Mouse (Mus musculus) midbrain, embryonic 10.5 days (tissue): ENCODE results near the gene Ackr1. TPM values are rescaled to one million over a fixed set of nuclear protein-coding genes. Genes with fewer than 3 reads are reported as not detected.
"Not testable (repeated sequence)": the region's sequence is repeated elsewhere in the genome, so short reads cannot be mapped to it uniquely, and the experiment has no call there.

Experiments used
- DNase-seq: peaks from one replicate; pipeline ENCODE4 v3.0.0-alpha.2; 2017; ENCODE audit warnings: low spot score
- H3K27ac ChIP-seq: fragments of 300-500 bp; sonication (generic); replicated peaks from 2 replicates; pipeline ENCODE4 v1.5.1; 2016; ENCODE audit warnings: mild to moderate bottlenecking
- H3K27me3 ChIP-seq: fragments of 300-500 bp; sonication (generic); 2 replicates; pipeline ENCODE4 v1.6.1; 2016; ENCODE audit warnings: low read depth, mild to moderate bottlenecking; ENCODE audit not compliant: poor library complexity, severe bottlenecking
- H3K36me3 ChIP-seq: fragments of 300-500 bp; sonication (generic); 2 replicates; pipeline ENCODE4 v1.6.1; 2016; ENCODE audit warnings: mild to moderate bottlenecking, moderate library complexity
- H3K4me1 ChIP-seq: fragments of 300-500 bp; sonication (generic); 2 replicates; pipeline ENCODE4 v1.6.1; 2016
- H3K4me3 ChIP-seq: fragments of 300-500 bp; sonication (generic); 2 replicates; pipeline ENCODE4 v1.5.1; 2016; ENCODE audit warnings: mild to moderate bottlenecking, moderate library complexity
- H3K9me3 ChIP-seq: fragments of 300-500 bp; sonication (generic); replicated peaks from 2 replicates; pipeline ENCODE4 v1.6.1; 2016; ENCODE audit warnings: mild to moderate bottlenecking
- WGBS: fragments of 180-500 bp; shearing (Covaris S2); methylation state at CpG from one replicate; pipeline ENCODE4 v1.1.7; 2016; 5-methylcytosine and 5-hydroxymethylcytosine counted together
- polyA plus RNA-seq: library from polyadenylated mRNA; unstranded; fragments of >200 nt; fragmentation: Nextera tagmentation; extraction: Ambion mirVana; gene quantifications from 2 replicates; pipeline ENCODE4 v1.2.1, GENCODE M21; 2016

Gene Ackr1
- polyA plus RNA-seq, 1 experiment from 2014 or later, result 1.6 TPM

DNA sequence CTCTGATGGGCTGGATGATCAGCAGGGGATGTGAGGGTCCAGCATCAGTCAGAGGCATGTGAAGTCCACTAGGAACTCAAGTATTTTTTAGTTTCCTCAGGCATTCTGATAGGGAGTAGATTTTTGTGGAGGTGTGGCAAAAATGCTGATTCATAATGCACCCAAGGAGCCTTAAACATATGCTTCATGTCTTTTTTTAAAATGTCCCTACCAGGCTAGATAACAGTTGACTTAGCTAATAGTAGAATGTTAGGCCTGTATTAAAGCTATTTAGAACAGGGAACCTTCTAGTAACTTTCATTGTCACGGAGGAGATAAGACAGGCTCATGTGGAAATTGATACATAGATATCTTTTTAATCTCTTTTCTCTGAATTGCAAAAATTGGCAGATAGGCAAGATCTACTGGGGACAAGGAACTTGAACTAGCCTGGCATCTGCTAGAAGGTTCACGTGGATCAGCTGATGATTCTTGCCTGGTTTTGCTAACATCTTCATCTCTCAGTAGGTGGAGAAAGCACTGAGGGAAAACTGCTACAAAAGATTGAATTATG, 15.5 kb downstream of the Ackr1 start:
- Histone ChIP-seq H3K27ac (no peak overlapping the region), H3K27me3 (no peaks in the 10 kb centered on the region), H3K4me1 (no peaks in the 10 kb centered on the region), H3K9me3 (no peaks in the 10 kb centered on the region), H3K36me3 (no peaks in the 10 kb centered on the region), H3K4me3 (no peak overlapping the region)
- 87% methylated on average over 2 of the region's 2 CpGs for WGBS
- no peak for DNase-seq

DNA sequence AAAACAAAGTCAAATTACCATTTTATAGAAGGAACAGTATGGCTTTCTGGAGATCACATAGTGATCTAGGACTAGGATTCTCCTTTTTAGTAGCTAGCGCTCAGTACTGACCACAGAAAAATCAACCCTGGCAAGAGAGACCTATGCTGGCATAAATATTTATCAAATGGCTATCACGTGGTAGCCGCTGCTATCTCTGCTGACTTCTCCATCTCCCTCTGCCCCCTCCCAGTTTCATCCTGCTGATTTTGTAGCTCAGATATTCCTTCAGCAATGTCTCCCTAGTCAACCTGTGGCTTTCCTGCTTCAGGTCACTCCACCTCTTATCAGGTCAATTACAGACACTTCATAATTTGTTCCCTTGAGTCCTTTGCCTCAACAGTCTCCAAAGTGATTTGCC, 17.8 kb downstream of the Ackr1 start:
- Histone ChIP-seq H3K36me3 (no peaks in the 10 kb centered on the region), H3K27ac (no peak overlapping the region), H3K9me3 (no peaks in the 10 kb centered on the region), H3K4me1 (no peaks in the 10 kb centered on the region), H3K27me3 (no peaks in the 10 kb centered on the region), H3K4me3 (no peak overlapping the region)
- WGBS, result 95% methylated on average over 3 of the region's 3 CpGs
- no peak for DNase-seq

DNA sequence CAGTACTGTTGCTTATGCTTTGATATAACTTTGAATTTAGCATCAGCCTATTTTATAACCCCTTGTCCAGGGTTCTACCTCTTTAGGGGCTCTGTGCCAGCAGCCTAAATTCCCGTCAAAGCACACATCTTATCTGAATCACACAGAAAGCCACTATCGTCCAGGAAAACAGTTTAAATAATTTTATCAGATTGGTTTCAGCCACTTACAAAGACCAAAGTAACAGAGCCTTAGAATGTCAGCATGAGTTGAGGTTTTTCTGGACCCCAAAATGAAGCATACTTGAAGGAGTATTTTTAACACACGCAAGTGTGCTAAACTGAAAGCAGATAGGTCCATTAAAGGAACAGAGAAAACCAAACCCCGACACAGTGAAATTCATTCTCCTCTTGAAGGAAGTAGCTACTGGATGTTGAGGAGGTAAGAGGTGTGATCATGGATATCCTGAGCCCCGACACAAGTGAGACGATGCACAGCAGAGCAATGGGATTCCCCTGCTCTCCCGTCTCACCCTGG, 20.0 kb downstream of the Ackr1 start:
- H3K4me1 ChIP-seq, H3K27me3 ChIP-seq, DNase-seq, H3K4me3 ChIP-seq, H3K27ac ChIP-seq, H3K9me3 ChIP-seq, H3K36me3 ChIP-seq: not testable (repeated sequence)
- 84% methylated on average over 7 of the region's 7 CpGs for WGBS

DNA sequence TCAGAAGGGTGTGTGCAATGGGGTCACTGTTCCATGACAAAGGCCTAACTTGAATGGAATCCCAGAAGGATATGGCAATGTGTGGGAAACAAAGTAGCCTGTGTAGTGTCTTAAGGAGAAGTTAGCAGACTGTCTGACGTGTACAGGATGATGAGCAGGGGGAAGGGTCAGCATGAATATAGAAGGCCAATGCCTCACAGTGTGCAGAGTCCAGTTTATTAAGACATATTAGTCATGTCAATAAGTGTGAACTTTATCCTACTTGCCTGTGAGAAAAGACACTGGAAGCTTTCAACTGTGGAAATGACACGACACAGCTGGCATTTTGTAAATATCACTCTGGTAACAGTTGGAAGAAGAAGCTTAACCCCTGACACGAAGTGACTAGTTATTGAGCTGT, 30.8 kb downstream of the Ackr1 start:
- H3K4me3 ChIP-seq, H3K27ac ChIP-seq, H3K9me3 ChIP-seq, H3K36me3 ChIP-seq, DNase-seq, H3K4me1 ChIP-seq, H3K27me3 ChIP-seq: not testable (repeated sequence)
- 67% methylated on average over 3 of the region's 3 CpGs for WGBS

Other genes with a start within 250 kb of the Ackr1 start
- gene Olfr1408, start 196.4 kb downstream of the Ackr1 start, polyA plus RNA-seq, result not detected in 2 replicates
- not detected in 2 replicates for gene Olfr1406, start 143.1 kb downstream of the Ackr1 start, polyA plus RNA-seq
- not detected in 2 replicates for gene Olfr218, start 135.9 kb downstream of the Ackr1 start, polyA plus RNA-seq
- gene Olfr1404, start 121.4 kb downstream of the Ackr1 start, polyA plus RNA-seq, result not detected in 2 replicates
- gene Fcer1a, start 106.5 kb downstream of the Ackr1 start, polyA plus RNA-seq, result not detected in 2 replicates
- gene Olfr418, start 67.7 kb downstream of the Ackr1 start, polyA plus RNA-seq, result not detected in 2 replicates
- not detected in 2 replicates for gene Mptx2, start 56.0 kb downstream of the Ackr1 start, polyA plus RNA-seq
- 6.7 TPM in 2 replicates for gene Aim2, start 17.1 kb upstream of the Ackr1 start, polyA plus RNA-seq
- 2.0 and 5.3 TPM in 2 replicates for gene Cadm3, start 33.9 kb upstream of the Ackr1 start, polyA plus RNA-seq
- gene Ifi206, start 157.3 kb upstream of the Ackr1 start, polyA plus RNA-seq, result not detected in 2 replicates
- not detected in 2 replicates for gene Ifi214, start 202.2 kb upstream of the Ackr1 start, polyA plus RNA-seq